Mouse (Mus musculus) myocyte (in vitro differentiated cells): ENCODE data around the gene F12. TPM values are rescaled to one million over a fixed set of nuclear protein-coding genes. Genes with fewer than 3 reads are reported as not detected.

Experiments
- H3K27me3 ChIP-seq: one replicate; pipeline ENCODE4 v1.6.1; 2011; ENCODE audit not compliant: control insufficient read depth, insufficient read depth, insufficient read length
- H3K36me3 ChIP-seq: one replicate; pipeline ENCODE4 v1.6.1; 2011; ENCODE audit not compliant: control insufficient read depth, insufficient read depth
- H3K4me2 ChIP-seq: one replicate; pipeline ENCODE4 v1.6.1; 2011; ENCODE audit warnings: low read depth, control low read depth
- H3K4me3 ChIP-seq: one replicate; pipeline ENCODE4 v1.5.1; 2011; ENCODE audit warnings: mild to moderate bottlenecking, control low read depth, moderate library complexity
- H3K79me2 ChIP-seq: one replicate; pipeline ENCODE4 v1.6.1; 2011; ENCODE audit not compliant: control insufficient read depth, insufficient read depth
- H3ac ChIP-seq: one replicate; pipeline ENCODE4 v1.6.1; 2011; ENCODE audit not compliant: control insufficient read depth, insufficient read length
- CEBPB ChIP-seq: IDR thresholded peaks from 2 replicates; pipeline ENCODE4 v1.6.1; 2011; ENCODE audit warnings: mild to moderate bottlenecking, moderate library complexity; ENCODE audit not compliant: poor library complexity, insufficient read depth, severe bottlenecking
- E2F4 ChIP-seq: IDR thresholded peaks from one replicate; pipeline ENCODE4 v1.6.1; 2011; ENCODE audit warnings: mild to moderate bottlenecking, control low read depth, moderate library complexity; ENCODE audit not compliant: insufficient read depth
- MAX ChIP-seq: IDR thresholded peaks from one replicate; pipeline ENCODE4 v1.6.1; 2011; ENCODE audit warnings: low read depth, mild to moderate bottlenecking, control low read depth
- MYOD1 ChIP-seq, 3 experiments: IDR thresholded peaks; one replicate each; pipeline ENCODE4 v1.6.1; 2011; ENCODE audit warnings: control low read depth in 2 of 3, low read depth in 2 of 3, mild to moderate bottlenecking in 2 of 3, moderate library complexity in 1 of 3; ENCODE audit not compliant: insufficient read length in 2 of 3, control insufficient read depth in 1 of 3
- MYOG ChIP-seq, 3 experiments: IDR thresholded peaks; one replicate each; pipeline ENCODE4 v1.6.1; 2011; ENCODE audit warnings: control low read depth in 2 of 3, low read depth in 2 of 3, mild to moderate bottlenecking in 2 of 3; ENCODE audit not compliant: insufficient read length in 2 of 3, control insufficient read depth in 1 of 3, insufficient read depth in 1 of 3
- POLR2A ChIP-seq: IDR thresholded peaks from one replicate; pipeline ENCODE4 v1.6.1; 2011; ENCODE audit warnings: low read depth, mild to moderate bottlenecking, control low read depth, moderate library complexity; ENCODE audit not compliant: insufficient read length
- POLR2AphosphoS2 ChIP-seq: IDR thresholded peaks from one replicate; pipeline ENCODE4 v1.6.1; 2011; ENCODE audit warnings: low read depth, control low read depth; ENCODE audit not compliant: insufficient read length
- REST ChIP-seq: IDR thresholded peaks from one replicate; pipeline ENCODE4 v1.6.1; 2011; ENCODE audit warnings: mild to moderate bottlenecking, control low read depth, moderate library complexity; ENCODE audit not compliant: insufficient read depth, insufficient read length
- SRF ChIP-seq: IDR thresholded peaks from one replicate; pipeline ENCODE4 v1.6.1; 2011; ENCODE audit warnings: low read depth; ENCODE audit not compliant: control insufficient read depth, insufficient read length
- TCF12 ChIP-seq: IDR thresholded peaks from one replicate; pipeline ENCODE4 v1.6.1; 2011; ENCODE audit warnings: mild to moderate bottlenecking, control low read depth; ENCODE audit not compliant: poor library complexity, insufficient read depth, severe bottlenecking
- TCF3 ChIP-seq: IDR thresholded peaks from one replicate; pipeline ENCODE4 v1.6.1; 2011; ENCODE audit warnings: low read depth, control low read depth; ENCODE audit not compliant: insufficient read length
- USF1 ChIP-seq: IDR thresholded peaks from one replicate; pipeline ENCODE4 v1.6.1; 2011; ENCODE audit warnings: low read depth, mild to moderate bottlenecking, control low read depth, moderate library complexity
- polyA plus RNA-seq: library from polyadenylated mRNA; unstranded; fragments of >200 nt; fragmentation: generic; extraction: Trizol; gene quantifications from one replicate; pipeline ENCODE4 v1.2.1, GENCODE M21; 2012; ENCODE audit warnings: missing spikeins

F12 gene
- polyA plus RNA-seq, 1 experiment: not detected

DNA sequence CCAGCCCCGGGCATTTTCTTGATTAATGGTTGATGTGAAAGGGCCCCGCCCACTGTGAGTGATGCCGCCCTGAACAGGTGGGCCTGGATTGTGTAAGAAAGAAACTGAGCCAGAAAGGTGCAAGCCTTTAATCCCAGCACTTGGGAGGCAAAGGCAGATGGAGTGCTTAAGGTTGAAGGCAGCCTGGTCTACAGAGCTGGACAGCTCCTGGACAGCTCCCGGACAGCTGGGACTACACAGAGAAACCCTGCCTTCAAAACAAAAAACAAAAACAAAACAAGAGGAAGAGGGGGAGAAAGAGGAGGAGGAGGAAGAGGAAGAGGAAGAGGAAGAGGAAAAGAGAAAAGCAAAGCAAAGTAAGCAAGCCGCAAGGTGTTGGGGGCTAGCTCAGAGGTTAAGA lies 7.5 kb downstream of the F12 start:
- H3ac ChIP-seq: no peak overlapping the region
- H3K27me3 ChIP-seq: peaks cover 28% of the 10 kb centered on the region
- no peaks in the 10 kb centered on the region for H3K79me2 ChIP-seq
- no peak overlapping the region for H3K4me2 ChIP-seq
- no peak overlapping the region for H3K4me3 ChIP-seq
- no peak for TF ChIP-seq USF1
- peak; percentile 76 for TF ChIP-seq REST
- no peaks in the 10 kb centered on the region for H3K36me3 ChIP-seq

DNA sequence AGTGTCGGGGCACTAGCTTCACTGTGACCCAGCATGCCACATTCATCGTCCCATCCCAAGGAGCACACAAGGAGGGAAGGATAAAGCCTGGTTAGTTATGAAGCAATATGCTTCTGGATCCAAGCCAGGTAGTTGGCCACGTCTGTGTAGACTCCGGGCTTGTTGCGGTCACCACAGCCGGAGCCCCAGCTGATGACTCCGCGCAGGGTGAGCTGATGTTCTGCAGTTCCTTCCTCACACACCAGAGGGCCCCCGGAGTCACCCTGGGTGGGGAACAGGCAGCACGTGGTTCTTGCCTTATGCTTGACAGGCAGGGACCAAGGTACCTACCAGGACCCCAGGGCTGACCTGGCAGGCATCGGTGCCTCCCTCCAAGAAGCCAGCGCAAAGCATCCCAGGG lies 8.6 kb downstream of the F12 start:
- Histone ChIP-seq H3K36me3 (no peaks in the 10 kb centered on the region), H3K27me3 (peaks cover 28% of the 10 kb centered on the region), H3ac (no peak overlapping the region), H3K4me2 (no peak overlapping the region), H3K4me3 (no peak overlapping the region), H3K79me2 (no peaks in the 10 kb centered on the region)
- TF ChIP-seq E2F4 (no peak), TCF3 (no peak), MYOD1 (IDR thresholded peaks at IDR 0.05; ENCODE audit: control insufficient read depth in 1 of 3, insufficient read length in 2 of 3, low read depth in 2 of 3) (peak in 1 of 3 experiments; percentile 27), POLR2AphosphoS2 (no peak), SRF (peak; percentile 9), USF1 (peak; percentile 88), REST (no peak), MYOG (IDR thresholded peaks at IDR 0.05; ENCODE audit: control insufficient read depth in 1 of 3, insufficient read depth in 1 of 3, insufficient read length in 2 of 3, low read depth in 2 of 3) (peak in 2 of 3 experiments; percentile 45 to 74), CEBPB (peak; percentile 83), POLR2A (no peak), MAX (peak; percentile 21), TCF12 (no peak)

DNA sequence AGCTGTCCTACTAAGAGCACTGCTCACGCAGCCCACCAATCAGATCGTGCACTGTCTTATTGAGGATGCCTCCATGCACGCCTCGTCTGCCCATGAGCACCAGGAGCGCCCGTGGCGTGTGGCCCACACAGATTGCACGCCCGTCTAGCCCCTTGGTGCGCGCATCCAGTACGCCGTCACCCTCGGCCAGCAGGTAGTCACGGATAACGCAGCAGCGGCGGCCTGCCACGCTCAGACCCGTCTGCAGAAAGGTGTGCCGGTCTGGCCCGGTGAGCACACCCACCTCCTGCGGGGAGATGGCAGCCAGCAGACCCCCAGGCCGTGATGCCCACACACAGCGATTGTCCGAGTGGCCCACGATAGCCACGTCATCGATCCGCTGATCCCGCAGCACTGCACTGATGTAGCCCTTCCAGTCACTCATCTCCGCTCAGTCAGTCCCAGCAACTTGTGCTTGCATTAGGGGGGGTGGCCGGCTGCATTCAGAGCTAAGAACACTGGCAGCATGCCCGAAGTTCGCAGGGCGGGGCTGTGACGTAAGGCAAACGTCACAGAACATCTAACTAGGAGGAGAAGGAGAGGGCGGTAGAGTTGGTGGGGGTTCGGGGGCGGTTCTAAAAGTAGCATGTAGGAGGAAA lies 11.7 kb downstream of the F12 start, which contains the start of gene Pfn3:
Pfn3 (minus strand) TSS at position 490 of the 638 bp plus-strand sequence.
- TF ChIP-seq POLR2A: no peak
- no peak for TF ChIP-seq POLR2AphosphoS2
- TF ChIP-seq USF1: no peak
- no peak for TF ChIP-seq MAX
- no peak for TF ChIP-seq CEBPB
- no peak for TF ChIP-seq REST
- TF ChIP-seq SRF: no peak
- TF ChIP-seq TCF12: no peak
- no peak for TF ChIP-seq TCF3
- no peak for TF ChIP-seq E2F4
- no peak for TF ChIP-seq MYOD1 (IDR thresholded peaks at IDR 0.05; ENCODE audit: control insufficient read depth in 1 of 3, insufficient read length in 2 of 3, low read depth in 2 of 3)
- TF ChIP-seq MYOG (IDR thresholded peaks at IDR 0.05; ENCODE audit: control insufficient read depth in 1 of 3, insufficient read depth in 1 of 3, insufficient read length in 2 of 3, low read depth in 2 of 3): no peak
- Histone ChIP-seq H3K36me3 (no peaks in the 10 kb centered on the region), H3K79me2 (no peaks in the 10 kb centered on the region), H3K4me3 (no peak within 1 kb of the TSS), H3K27me3 (peaks cover under 1% of the 10 kb centered on the region), H3ac (no peak within 1 kb of the TSS), H3K4me2 (no peak within 1 kb of the TSS)

DNA sequence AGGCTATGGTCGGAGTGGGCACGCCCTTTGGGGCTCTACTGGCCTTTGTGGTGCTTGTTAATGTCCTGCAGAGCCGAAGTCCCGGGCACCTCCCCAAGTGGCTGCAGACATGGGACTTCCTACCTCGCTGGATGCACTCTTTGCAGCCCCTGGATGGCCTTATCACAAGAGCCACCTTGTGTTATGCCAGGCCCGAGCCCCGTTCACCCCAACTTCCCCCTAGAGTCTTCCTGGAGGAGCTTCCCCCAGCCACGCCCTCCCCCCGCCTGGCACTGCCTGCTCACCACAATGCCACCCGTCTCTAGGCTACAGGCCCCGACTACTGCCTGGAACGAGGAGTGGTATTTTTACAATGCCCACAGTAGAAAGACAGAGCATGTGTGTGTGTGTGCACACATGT lies 13.3 kb downstream of the F12 start:
- TF ChIP-seq USF1 (no peak), TCF12 (no peak), MAX (no peak), REST (no peak), POLR2A (no peak), SRF (no peak), TCF3 (no peak), E2F4 (no peak), MYOD1 (IDR thresholded peaks at IDR 0.05; ENCODE audit: control insufficient read depth in 1 of 3, insufficient read length in 2 of 3, low read depth in 2 of 3) (no peak), MYOG (IDR thresholded peaks at IDR 0.05; ENCODE audit: control insufficient read depth in 1 of 3, insufficient read depth in 1 of 3, insufficient read length in 2 of 3, low read depth in 2 of 3) (no peak)
- Histone ChIP-seq H3ac (no peak overlapping the region), H3K27me3 (peaks cover 8% of the 10 kb centered on the region), H3K4me3 (no peak overlapping the region), H3K4me2 (no peak overlapping the region), H3K79me2 (no peaks in the 10 kb centered on the region), H3K36me3 (no peaks in the 10 kb centered on the region)
